Mouse (Mus musculus): ENCODE results near the gene Glrx3.

- TF ChIP-seq CTCF (IDR thresholded peaks at IDR 0.05; ENCODE audit: borderline replicate concordance, extremely low read depth, insufficient read depth, insufficient read length): peak; percentile 100
- TF ChIP-seq POLR2A (IDR thresholded peaks at IDR 0.05; ENCODE audit: borderline replicate concordance, extremely low read depth, insufficient read depth, insufficient read length, poor library complexity, severe bottlenecking): no peak
These were observed 40.7 kb downstream of the Glrx3 start for GRCm38 (mm10) chr7:137477950-137478620.
